Mouse (Mus musculus) liver, adult 2 months (tissue): ENCODE measurements around the gene Pcsk4. TPM values are rescaled to one million over a fixed set of nuclear protein-coding genes. Genes with fewer than 3 reads are reported as not detected.
A peak's percentile ranks its signal among the peaks of the same experiment; 100 is the strongest.

Experiments used
- DNase-seq: peaks from one replicate; pipeline ENCODE4 v3.0.0-alpha.2; 2011; ENCODE audit warnings: low read depth, low spot score; ENCODE audit errors: extremely low read depth
- H3K27ac ChIP-seq: fragments of 200-500 bp; replicated peaks from 2 replicates; pipeline ENCODE4 v1.5.1; 2012; ENCODE audit warnings: low read depth, mild to moderate bottlenecking, control low read depth, inconsistent platforms, low read length; ENCODE audit not compliant: insufficient read depth
- H3K27me3 ChIP-seq: fragments of 200-500 bp; 2 replicates; pipeline ENCODE4 v1.6.1; 2012; ENCODE audit warnings: mild to moderate bottlenecking, moderate library complexity, low read length, inconsistent platforms; ENCODE audit not compliant: control insufficient read depth, insufficient read depth
- H3K36me3 ChIP-seq: fragments of 200-500 bp; 2 replicates; pipeline ENCODE4 v1.6.1; 2012; ENCODE audit warnings: low read length, inconsistent platforms; ENCODE audit not compliant: control insufficient read depth, insufficient read depth
- H3K4me1 ChIP-seq: fragments of 200-500 bp; 2 replicates; pipeline ENCODE4 v1.6.1; 2011; ENCODE audit warnings: low read length; ENCODE audit not compliant: control insufficient read depth, insufficient read depth
- H3K4me3 ChIP-seq: fragments of 200-500 bp; 2 replicates; pipeline ENCODE4 v1.5.1; 2011; ENCODE audit warnings: low read depth, mild to moderate bottlenecking, control low read depth, low read length, moderate library complexity; ENCODE audit not compliant: insufficient read depth
- H3K79me2 ChIP-seq: fragments of 200-500 bp; 2 replicates; pipeline ENCODE4 v1.6.1; 2012; ENCODE audit warnings: inconsistent platforms, mild to moderate bottlenecking, low read length, moderate library complexity; ENCODE audit not compliant: control insufficient read depth, insufficient read depth
- H3K9ac ChIP-seq: fragments of 200-500 bp; 2 replicates; pipeline ENCODE4 v1.6.1; 2012; ENCODE audit warnings: low read depth, mild to moderate bottlenecking, control low read depth, inconsistent platforms, low read length
- CTCF ChIP-seq: fragments of 200-500 bp; IDR thresholded peaks from 2 replicates; pipeline ENCODE4 v1.5.1; 2011; ENCODE audit warnings: low read depth, low read length, control low read depth
- POLR2A ChIP-seq: fragments of 200-500 bp; IDR thresholded peaks from 2 replicates; pipeline ENCODE4 v1.6.1; 2011; ENCODE audit warnings: low read length, control low read depth; ENCODE audit not compliant: insufficient read depth; ENCODE audit errors: extremely low read depth
- WGBS: fragments of 180-500 bp; shearing (Covaris S2); methylation state at CpG from one replicate; pipeline ENCODE4 v1.1.7; 2018; 5-methylcytosine and 5-hydroxymethylcytosine counted together
- polyA plus RNA-seq: library from polyadenylated mRNA; depleted of rRNA; stranded (reverse); fragments of >200 nt; gene quantifications from 2 replicates; pipeline ENCODE4 v1.2.3, GENCODE M21; 2012
- total RNA-seq: library from RNA; depleted of rRNA; stranded (reverse); fragments of >200 nt; gene quantifications from 2 replicates; pipeline ENCODE4 v1.2.3, GENCODE M21; 2014

Gene Pcsk4
- total and polyA plus RNA-seq, 2 experiments, result 12.5 to 21.8 TPM

GRCm38 (mm10) chr10:80331636-80332524, 2.6 kb upstream of the Pcsk4 start:
- H3K27ac ChIP-seq, result peak overlapping the region; percentile 99
- H3K27me3 ChIP-seq, result no peaks in the 10 kb centered on the region
- peak overlapping the region; percentile 93 for H3K9ac ChIP-seq
- H3K4me1 ChIP-seq, result peaks cover 13% of the 10 kb centered on the region; the same call in 1 of the 2 replicates
- H3K4me3 ChIP-seq, result peak overlapping the region; percentile 88
- DNase-seq, result peak; percentile 97
- WGBS, result 12% methylated on average over 10 of the region's 10 CpGs
- H3K36me3 ChIP-seq, result peaks cover 19% of the 10 kb centered on the region; the same call in 1 of the 2 replicates
- peaks cover 4% of the 10 kb centered on the region; the same call in 1 of the 2 replicates for H3K79me2 ChIP-seq
- peak; percentile 42; the same call in 1 of the 2 replicates for TF ChIP-seq POLR2A
- TF ChIP-seq CTCF, result no peak

- Histone ChIP-seq H3K36me3 (peaks cover 17% of the 10 kb centered on the region; the same call in 1 of the 2 replicates), H3K27ac (peak overlapping the region; percentile 95), H3K79me2 (peaks cover 4% of the 10 kb centered on the region; the same call in 1 of the 2 replicates), H3K4me3 (peak overlapping the region; percentile 88), H3K9ac (peak overlapping the region; percentile 93), H3K4me1 (peaks cover 13% of the 10 kb centered on the region; the same call in 1 of the 2 replicates), H3K27me3 (no peaks in the 10 kb centered on the region)
- no peak for TF ChIP-seq CTCF
- TF ChIP-seq POLR2A, result peak; percentile 77
- DNase-seq, result no peak
- 10% methylated on average over 2 of the region's 2 CpGs for WGBS
Observed at GRCm38 (mm10) chr10:80330888-80331287, 1.6 kb upstream of the Pcsk4 start.

GRCm38 (mm10) chr10:80330084-80330483, 786 bp upstream of the Pcsk4 start:
- peak overlapping the region; percentile 88 for H3K4me3 ChIP-seq
- peaks cover 13% of the 10 kb centered on the region; the same call in 1 of the 2 replicates for H3K36me3 ChIP-seq
- WGBS, result under 1% methylated on average over 40 of the region's 41 CpGs
- DNase-seq, result no peak
- H3K4me1 ChIP-seq, result peaks cover 19% of the 10 kb centered on the region
- peak overlapping the region; percentile 93 for H3K9ac ChIP-seq
- peak overlapping the region; percentile 95 for H3K27ac ChIP-seq
- peaks cover 4% of the 10 kb centered on the region; the same call in 1 of the 2 replicates for H3K79me2 ChIP-seq
- H3K27me3 ChIP-seq, result no peaks in the 10 kb centered on the region
- TF ChIP-seq CTCF (no peak), POLR2A (peak; percentile 92)

GRCm38 (mm10) chr10:80325045-80325444, 4.3 kb downstream of the Pcsk4 start:
- DNase-seq, result no peak
- WGBS, result 59% methylated on average over 21 of the region's 21 CpGs
- TF ChIP-seq POLR2A, result no peak
- TF ChIP-seq CTCF, result no peak
- Histone ChIP-seq H3K27me3 (no peaks in the 10 kb centered on the region), H3K27ac (peak overlapping the region; percentile 78), H3K4me3 (peak overlapping the region; percentile 50; the same call in 1 of the 2 replicates), H3K4me1 (peaks cover 17% of the 10 kb centered on the region), H3K79me2 (peaks cover 3% of the 10 kb centered on the region; the same call in 1 of the 2 replicates), H3K9ac (peak overlapping the region; percentile 73), H3K36me3 (no peaks in the 10 kb centered on the region)

GRCm38 (mm10) chr10:80324120-80325037, 4.9 kb downstream of the Pcsk4 start:
- Histone ChIP-seq H3K27ac (peak overlapping the region; percentile 87), H3K4me1 (peaks cover 20% of the 10 kb centered on the region)
- no peak for TF ChIP-seq POLR2A
- TF ChIP-seq CTCF, result 0 out of 2 replicates have a peak, but pooled peaks have one; percentile 16

More at GRCm38 (mm10) chr10:80324120-80325037, 4.9 kb downstream of the Pcsk4 start:
- Histone ChIP-seq H3K4me3 (peak overlapping the region; percentile 81), H3K36me3 (no peaks in the 10 kb centered on the region), H3K9ac (peak overlapping the region; percentile 73), H3K79me2 (peaks cover 2% of the 10 kb centered on the region; the same call in 1 of the 2 replicates), H3K27me3 (no peaks in the 10 kb centered on the region)
- peak; percentile 92 for DNase-seq
- WGBS, result 27% methylated on average over 17 of the region's 17 CpGs
